Mouse (Mus musculus) T-cell, adult 2 months (primary cell): ENCODE measurements around the gene Vmn1r55.
"Not testable (repeated sequence)": the region's sequence is repeated elsewhere in the genome, so short reads cannot be mapped to it uniquely, and the experiment has no call there.

ENCODE experiments used
- DNase-seq: peaks from one replicate; pipeline ENCODE4 v3.0.0; 2022; ENCODE audit warnings: low spot score

Vmn1r55 gene

DNA sequence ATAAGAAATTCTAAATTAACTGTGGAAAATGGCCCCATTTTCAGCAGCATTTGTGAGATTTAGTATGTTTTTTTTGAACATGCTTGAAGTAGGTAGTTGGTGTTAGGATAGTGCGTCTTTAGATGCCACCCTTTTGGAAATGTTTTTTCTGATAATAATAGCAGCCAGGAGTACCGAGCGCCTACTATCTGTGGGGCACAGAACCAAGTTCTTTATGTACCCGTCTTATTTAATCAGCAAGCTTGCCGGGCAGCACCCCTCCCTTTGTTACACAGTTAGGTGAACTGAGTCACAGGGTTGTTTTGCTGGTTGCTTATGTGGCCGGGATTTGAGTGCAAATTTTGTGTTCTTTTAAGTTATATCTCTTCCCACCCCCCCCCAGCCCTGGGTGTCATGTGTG is 68.2 kb downstream of the Vmn1r55 start:
- DNase-seq: no peak

- DNase-seq: no peak
Observed at GRCm38 (mm10) chr7:5080815-5081214, 68.7 kb downstream of the Vmn1r55 start.

DNA sequence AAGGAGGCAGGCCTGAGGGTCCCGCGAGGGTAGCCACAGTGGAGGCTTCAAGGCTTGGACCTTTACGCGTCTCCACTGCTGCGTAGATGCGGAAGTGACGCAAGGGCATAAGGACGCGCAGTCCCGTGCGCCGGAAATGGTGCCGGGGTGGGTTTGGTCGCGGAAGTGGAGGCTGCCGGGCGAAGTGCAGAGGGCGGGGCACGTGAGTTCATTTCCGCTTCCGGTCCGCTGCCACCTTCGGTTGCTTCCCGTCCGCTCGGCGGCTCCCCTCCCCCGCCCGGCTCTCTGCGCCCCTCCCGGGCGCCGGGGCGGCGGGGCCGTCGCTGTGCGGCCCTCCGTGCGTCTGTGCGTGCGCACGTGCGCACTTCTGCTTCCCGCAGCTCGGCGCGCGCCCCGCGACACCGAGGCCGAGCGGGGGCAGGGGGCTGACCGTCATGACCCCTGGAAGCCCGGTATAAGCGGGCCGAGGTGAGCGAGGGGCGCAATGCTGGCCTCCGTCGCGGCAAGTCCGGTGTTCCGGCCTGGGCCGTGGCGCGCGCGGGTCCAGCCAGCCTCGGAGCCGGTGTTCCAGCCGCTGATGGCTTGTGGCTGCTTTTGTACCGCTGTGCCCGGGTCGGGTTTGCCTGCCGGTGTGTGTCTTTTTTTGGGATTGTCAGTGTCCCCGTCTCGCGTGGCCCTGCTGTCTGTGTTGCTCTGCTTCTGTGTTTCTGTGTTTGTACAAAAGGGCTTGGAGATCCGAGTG is 69.3 kb downstream of the Vmn1r55 start, which contains the start of gene Epn1:
Epn1 (plus strand) TSS at position 226 of the 742 bp plus-strand sequence.
- DNase-seq: peak; percentile 97

DNA sequence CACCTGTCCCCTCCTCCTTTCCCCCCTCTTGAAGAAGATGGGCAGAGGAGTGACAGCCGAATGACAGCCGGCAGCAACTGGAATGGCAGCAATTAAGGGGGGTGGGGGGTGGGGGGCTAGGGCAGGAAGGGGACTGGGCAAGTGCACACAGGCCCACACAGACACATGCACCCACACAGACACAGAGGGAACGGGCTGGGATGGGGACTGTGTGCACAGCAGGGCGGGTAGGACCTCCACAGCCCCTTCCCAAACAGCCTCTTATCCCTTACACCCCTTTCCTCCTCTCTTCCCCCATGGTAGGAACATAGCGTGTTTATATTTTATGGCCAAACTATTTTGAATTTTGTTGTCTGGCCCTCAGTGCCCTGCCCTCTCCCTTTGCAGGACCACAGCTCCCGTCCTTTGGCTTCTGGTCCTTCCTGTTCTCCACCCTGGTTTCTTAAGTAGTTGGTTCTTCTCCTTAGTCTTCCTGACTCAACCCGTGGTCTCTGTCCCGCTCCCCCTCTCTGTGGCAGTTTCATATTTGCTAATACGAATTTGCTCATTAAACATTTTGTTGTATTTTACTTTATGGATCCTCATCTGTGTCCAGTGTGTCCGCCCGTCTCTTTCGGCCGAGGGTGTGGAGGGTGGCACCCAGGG is 70.0 kb downstream of the Vmn1r55 start:
- not testable (repeated sequence) for DNase-seq
